Mouse (Mus musculus): ENCODE measurements around the gene Diaph2. TPM values are rescaled to one million over a fixed set of nuclear protein-coding genes. Genes with fewer than 3 reads are reported as not detected.
"Not testable (repeated sequence)": the region's sequence is repeated elsewhere in the genome, so short reads cannot be mapped to it uniquely, and the experiment has no call there.

Diaph2 gene
- polyA plus RNA-seq, 1 experiment, result not detected

GRCm38 (mm10) chrX:130008210-130008609 lies 258.7 kb downstream of the Diaph2 start:
- Histone ChIP-seq H3K27ac (ENCODE audit: insufficient read depth, low read depth, low read length) (no peak overlapping the region), H3K4me1 (ENCODE audit: control insufficient read depth, insufficient read depth, low read length) (no peaks in the 10 kb centered on the region), H3K4me3 (ENCODE audit: insufficient read depth, low read depth, low read length) (no peak overlapping the region)
- TF ChIP-seq CTCF (IDR thresholded peaks at IDR 0.05; ENCODE audit: insufficient read depth, low read depth, low read length), result no peak

- TF ChIP-seq CTCF (IDR thresholded peaks at IDR 0.05; ENCODE audit: insufficient read depth, low read depth, low read length) (no peak), POLR2A (IDR thresholded peaks at IDR 0.05; ENCODE audit: insufficient read depth, low read depth, low read length) (no peak)
- WGBS, result 63% methylated on average over 1 of the region's 1 CpGs
- Histone ChIP-seq H3K27ac (ENCODE audit: insufficient read depth, low read depth, low read length) (no peak overlapping the region), H3K4me3 (ENCODE audit: insufficient read depth, low read depth, low read length) (no peak overlapping the region), H3K4me1 (ENCODE audit: control insufficient read depth, insufficient read depth, low read length) (no peaks in the 10 kb centered on the region)
These were observed 270.2 kb downstream of the Diaph2 start for GRCm38 (mm10) chrX:130019735-130020134.

- Histone ChIP-seq H3K4me1 (ENCODE audit: control insufficient read depth, insufficient read depth, low read length) (no peaks in the 10 kb centered on the region), H3K4me3 (ENCODE audit: insufficient read depth, low read depth, low read length) (no peak overlapping the region), H3K27ac (ENCODE audit: insufficient read depth, low read depth, low read length) (no peak overlapping the region)
- TF ChIP-seq CTCF (IDR thresholded peaks at IDR 0.05; ENCODE audit: insufficient read depth, low read depth, low read length), result no peak
- TF ChIP-seq POLR2A (IDR thresholded peaks at IDR 0.05; ENCODE audit: insufficient read depth, low read depth, low read length), result no peak
- WGBS, result 72% methylated on average over 1 of the region's 1 CpGs
These were observed 295.0 kb downstream of the Diaph2 start for GRCm38 (mm10) chrX:130044525-130044924.

GRCm38 (mm10) chrX:130149216-130149615 lies 399.7 kb downstream of the Diaph2 start:
- no peak for TF ChIP-seq CTCF (IDR thresholded peaks at IDR 0.05; ENCODE audit: insufficient read depth, low read depth, low read length)
- TF ChIP-seq POLR2A (IDR thresholded peaks at IDR 0.05; ENCODE audit: insufficient read depth, low read depth, low read length), result no peak
- Histone ChIP-seq H3K4me1 (ENCODE audit: control insufficient read depth, insufficient read depth, low read length) (no peaks in the 10 kb centered on the region), H3K4me3 (ENCODE audit: insufficient read depth, low read depth, low read length) (no peak overlapping the region), H3K27ac (ENCODE audit: insufficient read depth, low read depth, low read length) (no peak overlapping the region)

- Histone ChIP-seq H3K27ac (ENCODE audit: insufficient read depth, low read depth, low read length) (no peak overlapping the region), H3K4me3 (ENCODE audit: insufficient read depth, low read depth, low read length) (no peak overlapping the region), H3K4me1 (ENCODE audit: control insufficient read depth, insufficient read depth, low read length) (no peaks in the 10 kb centered on the region)
- 96% methylated on average over 1 of the region's 1 CpGs for WGBS
- TF ChIP-seq POLR2A (IDR thresholded peaks at IDR 0.05; ENCODE audit: insufficient read depth, low read depth, low read length) (no peak), CTCF (IDR thresholded peaks at IDR 0.05; ENCODE audit: insufficient read depth, low read depth, low read length) (no peak)
These were observed 402.6 kb downstream of the Diaph2 start for GRCm38 (mm10) chrX:130152164-130152563.

- no peaks in the 10 kb centered on the region for H3K4me1 ChIP-seq (ENCODE audit: control insufficient read depth, insufficient read depth, low read length)
- WGBS, result 76% methylated on average over 2 of the region's 2 CpGs
- no peak overlapping the region for H3K4me3 ChIP-seq (ENCODE audit: insufficient read depth, low read depth, low read length)
- no peak overlapping the region for H3K27ac ChIP-seq (ENCODE audit: insufficient read depth, low read depth, low read length)
- TF ChIP-seq CTCF (IDR thresholded peaks at IDR 0.05; ENCODE audit: insufficient read depth, low read depth, low read length), result no peak
- TF ChIP-seq POLR2A (IDR thresholded peaks at IDR 0.05; ENCODE audit: insufficient read depth, low read depth, low read length), result no peak
These were observed 423.6 kb downstream of the Diaph2 start for GRCm38 (mm10) chrX:130173126-130173525.

- Histone ChIP-seq H3K4me1 (ENCODE audit: control insufficient read depth, insufficient read depth, low read length) (no peaks in the 10 kb centered on the region), H3K27ac (ENCODE audit: insufficient read depth, low read depth, low read length) (no peak overlapping the region), H3K4me3 (ENCODE audit: insufficient read depth, low read depth, low read length) (no peak overlapping the region)
- no peak for TF ChIP-seq CTCF (IDR thresholded peaks at IDR 0.05; ENCODE audit: insufficient read depth, low read depth, low read length)
- 75% methylated on average over 1 of the region's 1 CpGs for WGBS
These were observed 438.3 kb downstream of the Diaph2 start for GRCm38 (mm10) chrX:130187891-130188290.

- Histone ChIP-seq H3K27ac (ENCODE audit: insufficient read depth, low read depth, low read length) (no peak overlapping the region), H3K4me1 (ENCODE audit: control insufficient read depth, insufficient read depth, low read length) (no peaks in the 10 kb centered on the region), H3K4me3 (ENCODE audit: insufficient read depth, low read depth, low read length) (no peak overlapping the region)
- TF ChIP-seq CTCF (IDR thresholded peaks at IDR 0.05; ENCODE audit: insufficient read depth, low read depth, low read length), result no peak
- TF ChIP-seq POLR2A (IDR thresholded peaks at IDR 0.05; ENCODE audit: insufficient read depth, low read depth, low read length), result no peak
- WGBS, result 78% methylated on average over 2 of the region's 2 CpGs
These were observed 438.9 kb downstream of the Diaph2 start for GRCm38 (mm10) chrX:130188449-130188848.

- Histone ChIP-seq H3K4me3 (ENCODE audit: insufficient read depth, low read depth, low read length) (no peak overlapping the region), H3K4me1 (ENCODE audit: control insufficient read depth, insufficient read depth, low read length) (no peaks in the 10 kb centered on the region), H3K27ac (ENCODE audit: insufficient read depth, low read depth, low read length) (no peak overlapping the region)
- TF ChIP-seq POLR2A (IDR thresholded peaks at IDR 0.05; ENCODE audit: insufficient read depth, low read depth, low read length) (no peak), CTCF (IDR thresholded peaks at IDR 0.05; ENCODE audit: insufficient read depth, low read depth, low read length) (no peak)
These were observed 439.7 kb downstream of the Diaph2 start for GRCm38 (mm10) chrX:130189250-130189649.

GRCm38 (mm10) chrX:130197412-130197811 lies 447.9 kb downstream of the Diaph2 start:
- WGBS, result 89% methylated on average over 3 of the region's 3 CpGs
- H3K4me3 ChIP-seq (ENCODE audit: insufficient read depth, low read depth, low read length); H3K4me1 ChIP-seq (ENCODE audit: control insufficient read depth, insufficient read depth, low read length); H3K27ac ChIP-seq (ENCODE audit: insufficient read depth, low read depth, low read length): not testable (repeated sequence)
